Mouse (Mus musculus): ENCODE results near the gene Ppp6c.

Gene Ppp6c

DNA sequence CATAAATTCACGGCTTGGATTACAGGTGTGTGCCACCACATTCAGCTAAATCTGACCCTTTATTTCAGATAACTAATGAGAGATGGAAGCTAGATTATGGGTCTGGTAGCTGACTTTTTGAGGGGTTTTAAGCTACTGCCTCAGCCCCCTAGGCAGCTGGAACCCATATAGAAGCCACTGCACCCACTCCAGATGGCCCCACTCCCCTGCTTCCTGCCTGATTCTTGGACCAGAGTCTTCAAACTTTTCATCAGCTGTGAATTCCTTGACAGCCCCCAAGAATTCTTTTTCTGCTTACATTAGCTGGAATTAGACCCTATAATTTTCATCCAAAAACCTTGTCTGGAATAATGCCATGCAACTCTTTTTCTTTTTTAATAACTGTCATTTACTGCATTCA lies 79.8 kb downstream of the Ppp6c start:
- in situ Hi-C loops (cut with MboI; ENCODE audit: low sequenced_read_pairs) = no loop called here

Measured in CH12F3 (cell line).